10 mouse cellular contexts compared by ENCODE assay signal in genomic region chr6:126808134-126808533, GRCm38 (mm10). TPM values are rescaled to one million over a fixed set of nuclear protein-coding genes. Genes with fewer than 3 reads are reported as not detected.
DNase-seq lines count a peak whose midpoint lies in the region; ATAC-seq and TF ChIP-seq lines count a peak whose summit lies in the region.
"Had no signal": no experiment of that assay in that cellular context is flagged by ENCODE, and none has a peak within 500 bp of the region (broad histone marks: within the 10 kb centered on the region; RNA-seq: fewer than 3 reads in every experiment).

No protein-coding gene starts in this region.

- WGBS in liver, adult 2 months = 62% methylated on average over 4 of the region's 4 CpGs
- WGBS in intestine, embryonic 16.5 days = 60% methylated on average over 4 of the region's 4 CpGs

- no peak overlapping the region for H3K4me2 ChIP-seq in intestine, embryonic 16.5 days (ENCODE audit: low read depth, low read length)

- no peak overlapping the region for H3K27ac ChIP-seq in gastrocnemius, adult 2 months
- no peak overlapping the region for H3K27ac ChIP-seq in liver, adult 2 months (replicated peaks; ENCODE audit: insufficient read depth, low read depth, low read length)
- peak overlapping the region; percentile 37 for H3K27ac ChIP-seq in brown adipose tissue, adult 24 weeks (replicated peaks; ENCODE audit: low read depth, low read length)
- H3K27ac ChIP-seq in intestine, embryonic 16.5 days (ENCODE audit: low read length) = no peak overlapping the region

- DNase-seq in gastrocnemius, adult 2 months = no peak
- no peak for DNase-seq in gastrocnemius, postnatal 36 days
- no peak for DNase-seq in liver, adult 2 months (ENCODE audit: extremely low read depth, low read depth, low spot score)
- DNase-seq in liver = no peak
- DNase-seq in lung, postnatal 25 days (ENCODE audit: low spot score) = peak; percentile 24
- DNase-seq in Muller cell, postnatal 12 days (ENCODE audit: inconsistent ontology term) = no peak

- no peak overlapping the region for H3K9ac ChIP-seq in liver, adult 2 months (ENCODE audit: low read depth, low read length)
- no peak overlapping the region for H3K9ac ChIP-seq in intestine, embryonic 16.5 days (ENCODE audit: low read depth, low read length)

- peak overlapping the region; percentile 36 for H3K4me3 ChIP-seq in gastrocnemius, adult 2 months
- peak overlapping the region; percentile 5; the same call in 1 of the 2 replicates for H3K4me3 ChIP-seq in liver, adult 2 months (ENCODE audit: insufficient read depth, low read depth, low read length)
- H3K4me3 ChIP-seq in brown adipose tissue, adult 24 weeks (ENCODE audit: insufficient read depth, low read depth, low read length) = peak overlapping the region; percentile 6; the same call in 1 of the 2 replicates
- no peak overlapping the region for H3K4me3 ChIP-seq in intestine, embryonic 16.5 days (ENCODE audit: low read length)
- H3K4me3 ChIP-seq: myocyte had no signal

- no peak for TF ChIP-seq POLR2A in liver, adult 2 months (IDR thresholded peaks at IDR 0.05; ENCODE audit: extremely low read depth, insufficient read depth, low read length)

- intact Hi-C loops in gastrocnemius, adult 2 months (cut with DNase I) = no loop called here
- intact Hi-C loops in gastrocnemius, postnatal 36 days (cut with DNase I) = no loop called here

- ATAC-seq in intestine, embryonic 16.5 days = no peak

- no peaks in the 10 kb centered on the region for H3K36me3 ChIP-seq in liver, adult 2 months (ENCODE audit: control insufficient read depth, insufficient read depth, low read length)
- H3K36me3 ChIP-seq in intestine, embryonic 16.5 days (ENCODE audit: control insufficient read depth, insufficient read depth, low read length) = no peaks in the 10 kb centered on the region

- no peaks in the 10 kb centered on the region for H3K79me2 ChIP-seq in liver, adult 2 months (ENCODE audit: control insufficient read depth, insufficient read depth, low read length)

- no peaks in the 10 kb centered on the region for H3K27me3 ChIP-seq in liver, adult 2 months (ENCODE audit: control insufficient read depth, insufficient read depth, low read length)
- H3K27me3 ChIP-seq in intestine, embryonic 16.5 days (replicated peaks; ENCODE audit: control insufficient read depth, insufficient read depth, low read length) = no peaks in the 10 kb centered on the region

- no peaks in the 10 kb centered on the region for H3K9me3 ChIP-seq in intestine, embryonic 16.5 days (ENCODE audit: control insufficient read depth, low read length)

- no peaks in the 10 kb centered on the region for H3K4me1 ChIP-seq in liver, adult 2 months (ENCODE audit: control insufficient read depth, insufficient read depth, low read length)
- H3K4me1 ChIP-seq in brown adipose tissue, adult 24 weeks (ENCODE audit: control insufficient read depth, insufficient read depth, insufficient read length, low read length) = no peaks in the 10 kb centered on the region
- no peaks in the 10 kb centered on the region for H3K4me1 ChIP-seq in intestine, embryonic 16.5 days (ENCODE audit: control insufficient read depth, insufficient read depth, low read length)

- TF ChIP-seq CTCF in gastrocnemius, adult 2 months (IDR thresholded peaks at IDR 0.05) = no peak
- no peak for TF ChIP-seq CTCF in liver, adult 2 months (IDR thresholded peaks at IDR 0.05; ENCODE audit: low read depth, low read length)

RNA-seq across cellular contexts. Expression of gene Ndufa9, which starts 40.8 kb away (rescaled TPM):
- 100 to 1,000 TPM; 283 to 396 TPM for total RNA-seq in gastrocnemius, adult 2 months (2021)
- total RNA-seq in gastrocnemius, postnatal 36 days (2021) = 100 to 1,000 TPM; 320 to 335 TPM
- total RNA-seq in liver, adult 2 months (2014; rRNA removed) = 143 and 144 TPM in 2 replicates
- polyA plus RNA-seq in liver, adult 2 months (2012; rRNA removed) = 125 and 132 TPM in 2 replicates
- polyA plus RNA-seq in brown adipose tissue, adult 24 weeks (2012; ENCODE audit: insufficient read depth, insufficient read length, missing spikeins) = 523 and 772 TPM in 2 replicates
- 316 and 328 TPM in 2 replicates for polyA plus RNA-seq in intestine, embryonic 16.5 days (2015; fragmentation: Nextera tagmentation; extraction: Ambion mirVana)

RNA-seq across cellular contexts. Expression of gene Akap3, which starts 44.8 kb away (rescaled TPM):
- total RNA-seq in gastrocnemius, adult 2 months (2021) = not detected
- not detected for total RNA-seq in gastrocnemius, postnatal 36 days (2021)
- total RNA-seq in liver, adult 2 months (2014; rRNA removed) = 0.09 TPM in 1 of 2 replicates, not detected in the other
- 0.02 TPM in 1 of 2 replicates, not detected in the other for polyA plus RNA-seq in liver, adult 2 months (2012; rRNA removed)
- not detected in 2 replicates for polyA plus RNA-seq in brown adipose tissue, adult 24 weeks (2012; ENCODE audit: insufficient read depth, insufficient read length, missing spikeins)
- not detected in 2 replicates for polyA plus RNA-seq in intestine, embryonic 16.5 days (2015; fragmentation: Nextera tagmentation; extraction: Ambion mirVana)
- total RNA-seq: megakaryocyte progenitor cell, adult 5-6 weeks had no signal
